Mouse (Mus musculus) cortical plate, adult 2 months (tissue): ENCODE results near the gene Atg4b. TPM values are rescaled to one million over a fixed set of nuclear protein-coding genes. Genes with fewer than 3 reads are reported as not detected.

Source experiments
- H3K27ac ChIP-seq: fragments of 200-500 bp; 2 replicates; pipeline ENCODE4 v1.5.1; 2012; ENCODE audit warnings: low read length, control low read depth, inconsistent platforms; ENCODE audit not compliant: insufficient read depth
- H3K4me1 ChIP-seq: fragments of 200-500 bp; 2 replicates; pipeline ENCODE4 v1.6.1; 2011; ENCODE audit warnings: low read length; ENCODE audit not compliant: control insufficient read depth, insufficient read depth
- H3K4me3 ChIP-seq: fragments of 200-500 bp; 2 replicates; pipeline ENCODE4 v1.5.1; 2011; ENCODE audit warnings: mild to moderate bottlenecking, low read length, control low read depth; ENCODE audit not compliant: insufficient read depth
- CTCF ChIP-seq: fragments of 200-500 bp; IDR thresholded peaks from 2 replicates; pipeline ENCODE4 v1.5.1; 2011; ENCODE audit warnings: mild to moderate bottlenecking, control low read depth, low read length; ENCODE audit not compliant: insufficient read depth; ENCODE audit errors: extremely low read depth
- POLR2A ChIP-seq: fragments of 200-500 bp; IDR thresholded peaks from 2 replicates; pipeline ENCODE4 v1.6.1; 2011; ENCODE audit warnings: mild to moderate bottlenecking, low read length, control low read depth; ENCODE audit not compliant: insufficient read depth; ENCODE audit errors: extremely low read depth
- polyA plus RNA-seq: library from polyadenylated mRNA; depleted of rRNA; stranded (reverse); fragments of >200 nt; gene quantifications from 2 replicates; pipeline ENCODE4 v1.2.3, GENCODE M21; 2012; rRNA removed

The Atg4b gene
- 50.6 and 50.7 TPM in 2 replicates for polyA plus RNA-seq

GRCm38 (mm10) chr1:93751290-93751689 is at the start of gene Atg4b:
Gene Atg4b, plus strand, starts transcription at chr1:93751500.
- Histone ChIP-seq H3K4me3 (no peak within 1 kb of the TSS), H3K27ac (no peak within 1 kb of the TSS), H3K4me1 (no peaks in the 10 kb centered on the region; the same call in 1 of the 2 replicates)
- TF ChIP-seq POLR2A (no peak), CTCF (no peak)

DNA sequence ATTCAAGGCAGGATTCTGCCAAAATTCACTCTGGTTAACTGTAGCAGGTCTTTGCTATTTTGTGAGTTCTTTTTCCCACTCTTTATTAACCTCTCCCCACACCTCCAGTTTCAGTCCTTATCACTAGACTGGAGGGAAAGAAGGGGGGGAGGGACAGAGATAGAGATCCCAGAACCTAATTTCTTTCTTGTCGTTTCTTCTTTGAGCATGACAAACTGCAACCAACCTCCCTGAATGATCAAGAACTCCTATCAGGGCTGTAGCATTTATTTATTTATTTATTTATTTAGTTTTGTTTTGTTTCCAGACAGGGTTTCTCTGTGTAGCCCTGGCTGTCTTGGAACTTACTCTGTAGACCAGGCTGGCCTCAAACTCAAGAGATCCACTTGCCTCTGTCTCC is 49.2 kb upstream of the Atg4b start:
- Histone ChIP-seq H3K27ac (no peak overlapping the region), H3K4me1 (peaks cover 15% of the 10 kb centered on the region), H3K4me3 (no peak overlapping the region)
- TF ChIP-seq POLR2A, result no peak
- no peak for TF ChIP-seq CTCF

DNA sequence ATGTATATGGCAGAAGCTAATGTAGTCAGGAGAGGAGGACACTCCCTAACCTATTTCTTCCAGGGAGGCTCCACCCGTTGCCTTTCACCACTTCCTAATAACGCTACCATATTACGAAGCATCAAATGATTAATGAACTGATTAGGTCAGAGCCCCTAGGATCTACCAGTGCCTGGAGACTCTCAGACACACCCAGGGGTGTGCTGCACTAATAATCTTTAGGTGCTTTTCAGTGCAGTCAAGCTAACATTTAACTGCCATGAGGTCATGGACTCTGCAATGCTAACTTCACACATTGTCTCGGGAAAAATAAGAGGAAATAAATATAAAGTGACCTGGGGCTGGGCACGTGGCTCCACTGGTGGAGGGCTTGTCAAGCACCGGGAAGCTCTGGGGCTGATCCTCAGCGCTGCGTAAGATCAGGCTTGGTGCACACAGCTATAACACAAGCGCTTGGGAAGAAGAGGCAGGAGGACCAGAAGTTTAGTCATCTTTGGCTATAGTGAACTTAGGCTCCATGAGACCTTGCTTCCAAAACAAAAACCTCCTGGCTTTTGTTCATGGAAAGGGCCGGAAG is 47.7 kb upstream of the Atg4b start:
- Histone ChIP-seq H3K27ac (no peak overlapping the region), H3K4me1 (peaks cover 11% of the 10 kb centered on the region), H3K4me3 (no peak overlapping the region)
- TF ChIP-seq POLR2A (no peak), CTCF (no peak)

DNA sequence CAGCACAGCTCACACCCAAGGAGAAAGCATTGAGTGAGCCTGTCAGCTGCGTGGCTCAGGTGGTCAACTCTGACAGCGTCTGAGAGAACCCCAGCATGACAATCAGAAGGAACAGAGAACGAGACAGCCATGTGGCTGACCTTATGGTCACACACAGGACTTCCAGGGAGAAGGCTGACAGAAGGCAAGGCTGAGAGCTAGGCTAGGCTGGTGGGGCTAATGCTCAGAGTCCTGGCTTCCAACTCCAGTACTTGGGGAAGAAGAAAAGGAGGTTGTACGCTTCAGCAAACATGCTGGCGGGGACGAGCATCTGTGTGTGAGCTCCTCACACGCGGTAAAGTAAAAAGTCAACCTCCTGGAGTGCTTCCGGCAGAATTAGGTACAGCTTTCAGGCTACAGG is 47.0 kb upstream of the Atg4b start:
- peaks cover 7% of the 10 kb centered on the region for H3K4me1 ChIP-seq
- TF ChIP-seq CTCF (no peak), POLR2A (no peak)
- no peak overlapping the region for H3K27ac ChIP-seq
- H3K4me3 ChIP-seq, result no peak overlapping the region

DNA sequence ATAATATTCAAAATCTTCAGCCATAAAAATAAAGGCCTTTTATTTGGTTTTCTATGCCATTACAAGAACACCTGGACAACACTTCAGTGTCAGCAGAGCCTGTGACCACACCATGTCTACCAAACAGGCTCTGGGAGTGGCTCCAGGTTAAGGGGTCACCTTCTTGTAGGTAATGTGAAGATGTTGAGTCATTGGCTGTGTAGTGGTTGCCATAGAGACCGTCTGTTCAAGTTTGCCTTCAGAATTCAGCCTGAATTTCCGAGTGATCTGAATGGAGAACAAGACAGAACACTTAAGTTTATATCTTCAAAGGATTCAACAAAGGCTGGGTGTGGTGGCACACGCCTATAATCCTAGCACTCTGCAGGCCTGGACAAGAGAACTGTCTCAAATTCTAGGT is 45.9 kb upstream of the Atg4b start:
- H3K4me3 ChIP-seq, result no peak overlapping the region
- TF ChIP-seq POLR2A (no peak), CTCF (no peak)
- H3K27ac ChIP-seq, result no peak overlapping the region
- H3K4me1 ChIP-seq, result peaks cover 4% of the 10 kb centered on the region; the same call in 1 of the 2 replicates

DNA sequence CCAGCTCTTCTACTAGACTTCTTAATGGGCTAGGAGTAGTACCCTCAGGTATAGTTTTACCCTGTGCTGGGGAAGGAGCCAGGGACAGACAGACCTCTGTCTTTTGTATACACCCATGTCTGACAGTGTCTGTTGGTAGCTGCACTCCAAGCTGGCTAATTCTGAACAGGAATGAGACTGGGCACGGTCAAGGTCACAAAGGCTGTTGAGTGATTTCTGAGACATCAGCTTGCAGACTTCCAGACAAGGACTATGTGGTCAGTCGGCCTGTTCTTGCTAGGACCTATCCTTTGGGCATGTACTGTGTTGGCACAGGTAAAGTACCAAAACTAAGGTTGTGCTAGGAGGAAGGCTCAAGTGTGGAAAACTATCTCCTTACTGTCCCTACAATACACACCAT is 35.1 kb upstream of the Atg4b start:
- Histone ChIP-seq H3K4me3 (no peak overlapping the region), H3K4me1 (peaks cover 2% of the 10 kb centered on the region)

GRCm38 (mm10) chr1:93721557-93721956 is 29.7 kb upstream of the Atg4b start:
- Histone ChIP-seq H3K4me1 (no peaks in the 10 kb centered on the region; the same call in 1 of the 2 replicates), H3K4me3 (no peak overlapping the region), H3K27ac (no peak overlapping the region)
- TF ChIP-seq CTCF (no peak), POLR2A (no peak)

More for the DNA sequence above, 35.1 kb upstream of the Atg4b start:
- H3K27ac ChIP-seq, result no peak overlapping the region
- TF ChIP-seq CTCF, result no peak
- TF ChIP-seq POLR2A, result no peak

GRCm38 (mm10) chr1:93724623-93725022 is 26.7 kb upstream of the Atg4b start:
- TF ChIP-seq POLR2A (no peak), CTCF (no peak)

DNA sequence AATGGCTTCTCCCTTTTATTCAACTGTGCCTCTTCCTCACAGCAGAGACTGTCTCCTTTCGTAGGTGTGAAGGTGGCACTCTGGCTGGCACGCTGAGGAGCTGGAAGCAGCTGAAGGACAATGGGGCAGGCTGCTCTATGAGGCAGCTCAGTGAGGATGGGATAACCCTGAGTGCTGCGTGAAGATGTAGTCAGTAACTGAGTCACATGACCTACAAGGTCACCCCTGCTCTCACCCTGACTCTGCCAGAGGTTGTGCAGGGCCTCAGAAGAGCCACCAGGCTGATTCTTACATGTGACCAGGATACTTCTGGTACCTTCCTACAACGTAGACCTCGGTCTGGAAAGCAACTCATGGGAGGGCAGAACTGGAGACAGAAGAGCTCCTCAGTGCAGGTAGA is 25.6 kb upstream of the Atg4b start:
- TF ChIP-seq CTCF, result no peak
- TF ChIP-seq POLR2A, result no peak
- H3K4me1 ChIP-seq, result no peaks in the 10 kb centered on the region
- no peak overlapping the region for H3K4me3 ChIP-seq
- H3K27ac ChIP-seq, result no peak overlapping the region

More at GRCm38 (mm10) chr1:93724623-93725022, 26.7 kb upstream of the Atg4b start:
- Histone ChIP-seq H3K4me1 (no peaks in the 10 kb centered on the region), H3K27ac (no peak overlapping the region), H3K4me3 (no peak overlapping the region)

- Histone ChIP-seq H3K27ac (no peak overlapping the region), H3K4me3 (no peak overlapping the region), H3K4me1 (no peaks in the 10 kb centered on the region)
- TF ChIP-seq POLR2A (no peak), CTCF (0 out of 2 replicates have a peak, but pooled peaks have one; percentile 8)
Observed at GRCm38 (mm10) chr1:93726116-93726515, 25.2 kb upstream of the Atg4b start.
